ENCODE assay signal across 19 mouse cellular contexts in the genomic region with DNA sequence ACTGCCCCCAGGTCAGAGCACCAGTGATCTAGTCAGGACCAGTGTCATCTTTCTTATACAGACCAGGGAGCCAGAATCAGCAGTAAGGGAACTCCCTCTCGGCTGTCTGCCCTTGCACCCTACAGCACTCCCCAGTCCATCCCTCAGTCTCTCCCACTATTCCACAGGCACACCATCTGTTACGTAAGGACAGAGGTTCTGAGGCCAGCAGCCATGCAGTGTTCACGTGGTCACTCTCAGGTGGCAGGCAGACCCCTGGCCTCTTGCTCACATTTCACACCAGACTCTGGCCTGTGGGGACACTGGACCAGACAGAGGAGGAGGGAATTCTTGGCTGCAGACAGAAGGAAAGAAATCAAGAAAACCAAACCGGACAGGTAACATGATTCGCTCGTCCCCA.
"Had no signal": no experiment of that assay in that cellular context is flagged by ENCODE, and none has a peak within 500 bp of the region (broad histone marks: within the 10 kb centered on the region; RNA-seq: fewer than 3 reads in every experiment).

No protein-coding gene starts in this region.

- H3K4me2 ChIP-seq: intestine, embryonic 15.5 days; liver, embryonic 13.5 days; lung, embryonic 14.5 days; midbrain, embryonic 13.5 days had no signal

- H3K4me1 ChIP-seq: intestine, embryonic 15.5 days; liver, embryonic 13.5 days; megakaryocyte, embryonic 14.5 days; midbrain, embryonic 10.5 days; midbrain, embryonic 13.5 days had no signal

- DNase-seq: layer of hippocampus, postnatal 36 days; liver, embryonic 13.5 days; lung, embryonic 14.5 days; right cerebral cortex, adult 18-20 months; right cerebral cortex, postnatal 14 days; right cerebral cortex, postnatal 4 days; thymus, adult 2 months; thymus, postnatal 14 days; thymus, postnatal 4 days had no signal

- H3K27ac ChIP-seq: intestine, embryonic 15.5 days; kidney, postnatal 0 days; left cerebral cortex, adult 2 months; liver, embryonic 13.5 days; midbrain, embryonic 10.5 days; midbrain, embryonic 13.5 days; stomach, postnatal 0 days had no signal

- H3K4me3 ChIP-seq: intestine, embryonic 15.5 days; left cerebral cortex, adult 2 months; liver, embryonic 13.5 days; megakaryocyte, embryonic 14.5 days; midbrain, embryonic 10.5 days; midbrain, embryonic 13.5 days; myocyte had no signal

- H3K9me3 ChIP-seq: intestine, embryonic 15.5 days; liver, embryonic 13.5 days; midbrain, embryonic 10.5 days; midbrain, embryonic 13.5 days had no signal

- H3K27me3 ChIP-seq: intestine, embryonic 15.5 days; liver, embryonic 13.5 days; midbrain, embryonic 13.5 days had no signal

- H3K9ac ChIP-seq: intestine, embryonic 15.5 days; liver, embryonic 13.5 days; lung, embryonic 14.5 days; midbrain, embryonic 13.5 days had no signal

- ATAC-seq: intestine, embryonic 15.5 days; lung, postnatal 0 days; midbrain, embryonic 13.5 days; midbrain, embryonic 16.5 days had no signal
